Mouse (Mus musculus): Measurements from ENCODE around the gene Lmx1a.

Gene Lmx1a

GRCm38 (mm10) chr1:167788684-167789413, 99.8 kb downstream of the Lmx1a start:
- no peak for DNase-seq

GRCm38 (mm10) chr1:167789448-167789847, 100.4 kb downstream of the Lmx1a start:
- no peak for DNase-seq

- DNase-seq = no peak
Measured at GRCm38 (mm10) chr1:167790688-167791087, 101.7 kb downstream of the Lmx1a start.

GRCm38 (mm10) chr1:167791221-167791620, 102.2 kb downstream of the Lmx1a start:
- no peak for DNase-seq

- no peak for DNase-seq
Measured at GRCm38 (mm10) chr1:167801923-167802322, 112.9 kb downstream of the Lmx1a start.

- peak; percentile 2 to 35 for DNase-seq
Measured at GRCm38 (mm10) chr1:167802510-167803271, 113.7 kb downstream of the Lmx1a start.

- no peak for DNase-seq
Measured at GRCm38 (mm10) chr1:167803351-167803981, 114.4 kb downstream of the Lmx1a start.

- DNase-seq = no peak
Measured at GRCm38 (mm10) chr1:167804836-167805235, 115.8 kb downstream of the Lmx1a start.

GRCm38 (mm10) chr1:167811141-167811540, 122.1 kb downstream of the Lmx1a start:
- DNase-seq = no peak

GRCm38 (mm10) chr1:167815166-167815565, 126.1 kb downstream of the Lmx1a start:
- no peak for DNase-seq

- DNase-seq = no peak
Measured at GRCm38 (mm10) chr1:167817028-167817427, 128.0 kb downstream of the Lmx1a start.

GRCm38 (mm10) chr1:167817616-167818015, 128.6 kb downstream of the Lmx1a start:
- DNase-seq = peak in 1 of 2 experiments; percentile 3

- no peak for DNase-seq
Measured at GRCm38 (mm10) chr1:167820031-167820430, 131.0 kb downstream of the Lmx1a start.

- no peak for DNase-seq
Measured at GRCm38 (mm10) chr1:167821125-167821524, 132.1 kb downstream of the Lmx1a start.

GRCm38 (mm10) chr1:167830291-167830690, 141.3 kb downstream of the Lmx1a start:
- no peak for DNase-seq

GRCm38 (mm10) chr1:167831601-167832000, 142.6 kb downstream of the Lmx1a start:
- no peak for DNase-seq

GRCm38 (mm10) chr1:167854801-167855200, 165.8 kb downstream of the Lmx1a start:
- DNase-seq = no peak

- DNase-seq = no peak
Measured at GRCm38 (mm10) chr1:167872028-167872427, 183.0 kb downstream of the Lmx1a start.

GRCm38 (mm10) chr1:167874099-167874498, 185.1 kb downstream of the Lmx1a start:
- DNase-seq = no peak

- DNase-seq = no peak
Measured at GRCm38 (mm10) chr1:167877931-167878330, 188.9 kb downstream of the Lmx1a start.

- no peak for DNase-seq
Measured at GRCm38 (mm10) chr1:167878354-167878753, 189.3 kb downstream of the Lmx1a start.

- DNase-seq = no peak
Measured at GRCm38 (mm10) chr1:167885776-167886175, 196.7 kb downstream of the Lmx1a start.

GRCm38 (mm10) chr1:167888120-167888519, 199.1 kb downstream of the Lmx1a start:
- no peak for DNase-seq

- DNase-seq = peak in 1 of 2 experiments; percentile 3
Measured at GRCm38 (mm10) chr1:167888816-167889215, 199.8 kb downstream of the Lmx1a start.

Measured in kidney, postnatal 36 days (tissue).